Comparison of ENCODE assay signal across 30 mouse cellular contexts in the genomic region with DNA sequence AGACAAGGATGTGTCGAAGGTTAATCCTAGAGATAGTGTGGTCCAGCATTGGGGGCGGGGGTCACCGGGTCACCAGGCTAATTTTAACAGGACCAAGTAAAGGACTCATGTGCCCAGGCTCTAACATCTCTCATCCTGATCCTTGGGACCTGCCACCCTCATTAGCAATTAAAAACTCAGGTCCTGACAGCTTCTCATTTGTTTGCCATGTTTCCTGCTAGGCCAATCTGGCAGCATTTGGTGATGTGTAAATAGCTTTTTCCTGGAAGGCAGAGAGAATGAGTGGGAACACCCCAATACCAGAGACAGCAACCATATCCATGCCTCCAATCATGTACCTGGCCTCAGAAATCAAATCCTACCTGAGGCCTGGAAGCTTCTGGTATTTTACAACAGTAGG. TPM values are rescaled to one million over a fixed set of nuclear protein-coding genes. Genes with fewer than 3 reads are reported as not detected.
DNase-seq lines count a peak whose midpoint lies in the region; ATAC-seq and TF ChIP-seq lines count a peak whose summit lies in the region.
"Had no signal": no experiment of that assay in that cellular context is flagged by ENCODE, and none has a peak within 500 bp of the region (broad histone marks: within the 10 kb centered on the region; RNA-seq: fewer than 3 reads in every experiment).

No protein-coding gene starts in this region.

- H3K4me3 ChIP-seq in forebrain, embryonic 15.5 days = no peak overlapping the region
- no peak overlapping the region for H3K4me3 ChIP-seq in forebrain, embryonic 10.5 days
- no peak overlapping the region for H3K4me3 ChIP-seq in midbrain, embryonic 11.5 days (ENCODE audit: low read depth, low read length)
- no peak overlapping the region for H3K4me3 ChIP-seq in midbrain, embryonic 10.5 days
- H3K4me3 ChIP-seq in stomach, postnatal 0 days (ENCODE audit: low read depth, low read length) = no peak overlapping the region
- H3K4me3 ChIP-seq: embryonic facial prominence, embryonic 10.5 days; embryonic facial prominence, embryonic 13.5 days; heart, embryonic 12.5 days; heart, embryonic 15.5 days had no signal

- intact Hi-C loops in left cerebral cortex, postnatal 25 days (cut with DNase I) = no loop called here

- no peaks in the 10 kb centered on the region for H3K27me3 ChIP-seq in forebrain, embryonic 15.5 days
- no peaks in the 10 kb centered on the region for H3K27me3 ChIP-seq in forebrain, embryonic 10.5 days (ENCODE audit: poor library complexity, severe bottlenecking)
- no peaks in the 10 kb centered on the region for H3K27me3 ChIP-seq in midbrain, embryonic 11.5 days (ENCODE audit: control insufficient read depth, insufficient read depth, low read length)
- H3K27me3 ChIP-seq in midbrain, embryonic 10.5 days (ENCODE audit: low read depth, poor library complexity, severe bottlenecking) = no peaks in the 10 kb centered on the region
- H3K27me3 ChIP-seq in stomach, postnatal 0 days (ENCODE audit: control insufficient read depth, insufficient read depth, low read length) = no peaks in the 10 kb centered on the region
- H3K27me3 ChIP-seq: embryonic facial prominence, embryonic 13.5 days; heart, embryonic 12.5 days; heart, embryonic 15.5 days had no signal

- peak; percentile 58 for DNase-seq in cerebellum, postnatal 10 days
- no peak for DNase-seq in cerebellum, adult 18-20 months
- DNase-seq in forebrain, embryonic 10.5 days (ENCODE audit: extremely low spot score, low spot score) = no peak
- peak; percentile 81 for DNase-seq in midbrain, embryonic 11.5 days (ENCODE audit: low spot score, missing footprints)
- DNase-seq in midbrain, embryonic 10.5 days (ENCODE audit: low spot score) = no peak
- DNase-seq in stomach, postnatal 0 days (ENCODE audit: low spot score) = no peak
- DNase-seq in left cerebral cortex, postnatal 25 days (ENCODE audit: low spot score in 2 of 2) = no peak
- DNase-seq: adrenal gland, adult 8-10 months; adrenal gland, postnatal 25 days; cerebellum, adult 2 months; cerebellum, adult 9-11 months; cerebellum, postnatal 36 days; embryo, embryonic 11 days; gastrocnemius, postnatal 25 days; heart, adult 18-20 months; heart, postnatal 10 days; heart, postnatal 36 days had no signal

- H3K4me1 ChIP-seq in forebrain, embryonic 15.5 days = peaks cover 52% of the 10 kb centered on the region
- H3K4me1 ChIP-seq in forebrain, embryonic 10.5 days = peaks cover 28% of the 10 kb centered on the region
- peaks cover 8% of the 10 kb centered on the region; the same call in 1 of the 2 replicates for H3K4me1 ChIP-seq in midbrain, embryonic 11.5 days (ENCODE audit: control insufficient read depth, insufficient read depth, low read length)
- H3K4me1 ChIP-seq in midbrain, embryonic 10.5 days = peaks cover 44% of the 10 kb centered on the region
- H3K4me1 ChIP-seq in stomach, postnatal 0 days (replicated peaks; ENCODE audit: control insufficient read depth, insufficient read depth) = no peaks in the 10 kb centered on the region
- H3K4me1 ChIP-seq: embryonic facial prominence, embryonic 13.5 days had no signal

- no peak for TF ChIP-seq EP300 in stomach, postnatal 0 days (optimal IDR thresholded peaks at IDR 0.05)

- ATAC-seq in forebrain, embryonic 15.5 days (replicated peaks) = no peak
- ATAC-seq in midbrain, embryonic 11.5 days (ENCODE audit: low FRiP score) = no peak
- no peak for ATAC-seq in stomach, postnatal 0 days (ENCODE audit: low FRiP score, low TSS enrichment)
- ATAC-seq: activated CD4-positive, CD25-positive, alpha-beta regulatory T cell, adult 4 months; intestine, postnatal 0 days had no signal

- H3K9ac ChIP-seq in forebrain, embryonic 15.5 days (replicated peaks) = no peak overlapping the region
- no peak overlapping the region for H3K9ac ChIP-seq in midbrain, embryonic 11.5 days (ENCODE audit: low read length)
- H3K9ac ChIP-seq in stomach, postnatal 0 days (ENCODE audit: low read length) = no peak overlapping the region
- H3K9ac ChIP-seq: embryonic facial prominence, embryonic 13.5 days; heart, embryonic 12.5 days; heart, embryonic 15.5 days; hindbrain, embryonic 14.5 days had no signal

- TF ChIP-seq CTCF in stomach, postnatal 0 days (IDR thresholded peaks at IDR 0.05; ENCODE audit: low read depth) = no peak

- no peak overlapping the region for H3K4me2 ChIP-seq in forebrain, embryonic 15.5 days (replicated peaks)
- H3K4me2 ChIP-seq in midbrain, embryonic 11.5 days = no peak overlapping the region
- no peak overlapping the region for H3K4me2 ChIP-seq in stomach, postnatal 0 days (replicated peaks; ENCODE audit: low read depth)
- H3K4me2 ChIP-seq: embryonic facial prominence, embryonic 13.5 days; heart, embryonic 12.5 days; heart, embryonic 15.5 days; hindbrain, embryonic 14.5 days had no signal

- H3K36me3 ChIP-seq in forebrain, embryonic 15.5 days = peaks cover 16% of the 10 kb centered on the region
- peaks cover 99% of the 10 kb centered on the region for H3K36me3 ChIP-seq in forebrain, embryonic 10.5 days (replicated peaks)
- peaks cover 16% of the 10 kb centered on the region for H3K36me3 ChIP-seq in midbrain, embryonic 11.5 days (ENCODE audit: control insufficient read depth, insufficient read depth, low read length)
- H3K36me3 ChIP-seq in midbrain, embryonic 10.5 days = peaks cover 100% of the 10 kb centered on the region
- peaks cover 32% of the 10 kb centered on the region for H3K36me3 ChIP-seq in stomach, postnatal 0 days (ENCODE audit: control insufficient read depth, insufficient read depth, low read length)

- peak overlapping the region; percentile 77 for H3K27ac ChIP-seq in forebrain, embryonic 15.5 days (replicated peaks)
- no peak overlapping the region for H3K27ac ChIP-seq in forebrain, embryonic 10.5 days
- no peak overlapping the region for H3K27ac ChIP-seq in midbrain, embryonic 11.5 days (ENCODE audit: low read depth, low read length)
- no peak overlapping the region for H3K27ac ChIP-seq in midbrain, embryonic 10.5 days (replicated peaks)
- 0 out of 2 replicates have a peak overlapping the region, but pooled peaks have one; percentile 45 for H3K27ac ChIP-seq in stomach, postnatal 0 days (replicated peaks)
- H3K27ac ChIP-seq: embryonic facial prominence, embryonic 10.5 days; embryonic facial prominence, embryonic 13.5 days; heart, embryonic 15.5 days; hindbrain, embryonic 14.5 days had no signal

- 79% methylated on average over 3 of the region's 3 CpGs for WGBS in forebrain, embryonic 15.5 days
- WGBS in forebrain, embryonic 10.5 days = 89% methylated on average over 3 of the region's 3 CpGs
- 69% methylated on average over 3 of the region's 3 CpGs for WGBS in midbrain, embryonic 11.5 days
- 76% methylated on average over 3 of the region's 3 CpGs for whole genome bisulfite sequencing in midbrain, embryonic 10.5 days
- WGBS in stomach, postnatal 0 days = 64% methylated on average over 3 of the region's 3 CpGs

- H3K9me3 ChIP-seq in forebrain, embryonic 15.5 days = no peaks in the 10 kb centered on the region
- H3K9me3 ChIP-seq in forebrain, embryonic 10.5 days = no peaks in the 10 kb centered on the region
- H3K9me3 ChIP-seq in midbrain, embryonic 11.5 days (ENCODE audit: control insufficient read depth, low read length) = no peaks in the 10 kb centered on the region
- no peaks in the 10 kb centered on the region for H3K9me3 ChIP-seq in midbrain, embryonic 10.5 days (replicated peaks)
- H3K9me3 ChIP-seq in stomach, postnatal 0 days (ENCODE audit: control insufficient read depth, low read length) = no peaks in the 10 kb centered on the region
- H3K9me3 ChIP-seq: embryonic facial prominence, embryonic 10.5 days; embryonic facial prominence, embryonic 13.5 days; heart, embryonic 12.5 days; heart, embryonic 15.5 days had no signal

RNA-seq across cellular contexts. Expression of gene Ccnd2, which starts 20.0 kb away (rescaled TPM):
- 1,282 and 1,421 TPM in 2 replicates for polyA plus RNA-seq in forebrain, embryonic 15.5 days (2015; fragmentation: Nextera tagmentation; extraction: Ambion mirVana)
- polyA plus RNA-seq in forebrain, embryonic 10.5 days (2016; fragmentation: Nextera tagmentation; extraction: Ambion mirVana) = 997 and 1,058 TPM in 2 replicates
- 1,627 and 1,717 TPM in 2 replicates for polyA plus RNA-seq in midbrain, embryonic 11.5 days (2014; fragmentation: Nextera tagmentation; extraction: Ambion mirVana)
- 1,714 and 1,799 TPM in 2 replicates for polyA plus RNA-seq in midbrain, embryonic 10.5 days (2016; fragmentation: Nextera tagmentation; extraction: Ambion mirVana)
- polyA plus RNA-seq in stomach, postnatal 0 days (2015; fragmentation: Nextera tagmentation; extraction: Ambion mirVana) = 433 and 478 TPM in 2 replicates
- 10 to 100 TPM; 97.7 to 97.9 TPM for total RNA-seq in left cerebral cortex, postnatal 25 days (2021)

RNA-seq across cellular contexts. Expression of gene Tigar, which starts 22.6 kb away (rescaled TPM):
- 9.2 and 10.0 TPM in 2 replicates for polyA plus RNA-seq in forebrain, embryonic 15.5 days (2015; fragmentation: Nextera tagmentation; extraction: Ambion mirVana)
- polyA plus RNA-seq in forebrain, embryonic 10.5 days (2016; fragmentation: Nextera tagmentation; extraction: Ambion mirVana) = 7.1 and 7.3 TPM in 2 replicates
- 5.8 and 6.9 TPM in 2 replicates for polyA plus RNA-seq in midbrain, embryonic 11.5 days (2014; fragmentation: Nextera tagmentation; extraction: Ambion mirVana)
- 6.8 and 8.7 TPM in 2 replicates for polyA plus RNA-seq in midbrain, embryonic 10.5 days (2016; fragmentation: Nextera tagmentation; extraction: Ambion mirVana)
- polyA plus RNA-seq in stomach, postnatal 0 days (2015; fragmentation: Nextera tagmentation; extraction: Ambion mirVana) = 4.1 and 5.2 TPM in 2 replicates
- total RNA-seq in left cerebral cortex, postnatal 25 days (2021) = 10 to 100 TPM; 23.6 to 25.9 TPM

RNA-seq across cellular contexts. Expression of gene Fgf23, which starts 59.2 kb away (rescaled TPM):
- 0.09 and 0.10 TPM in 2 replicates for polyA plus RNA-seq in forebrain, embryonic 15.5 days (2015; fragmentation: Nextera tagmentation; extraction: Ambion mirVana)
- polyA plus RNA-seq in forebrain, embryonic 10.5 days (2016; fragmentation: Nextera tagmentation; extraction: Ambion mirVana) = 0.14 TPM in 1 of 2 replicates, not detected in the other
- 0.11 TPM in 1 of 2 replicates, not detected in the other for polyA plus RNA-seq in midbrain, embryonic 11.5 days (2014; fragmentation: Nextera tagmentation; extraction: Ambion mirVana)
- polyA plus RNA-seq in midbrain, embryonic 10.5 days (2016; fragmentation: Nextera tagmentation; extraction: Ambion mirVana) = 0.14 TPM in 1 of 2 replicates, not detected in the other
- not detected in 2 replicates for polyA plus RNA-seq in stomach, postnatal 0 days (2015; fragmentation: Nextera tagmentation; extraction: Ambion mirVana)
- under 1 TPM; 0.32 to 0.71 TPM for total RNA-seq in left cerebral cortex, postnatal 25 days (2021)
- total RNA-seq: adrenal gland, adult 8-10 months; adrenal gland, postnatal 25 days; ES-E14; gastrocnemius, adult 8-10 months; gastrocnemius, postnatal 25 days; heart, adult 18-20 months; heart, postnatal 10 days had no signal
- polyA plus RNA-seq: activated CD4-positive, CD25-positive, alpha-beta regulatory T cell, adult 4 months; gonadal fat pad, adult 2 months; hindbrain, embryonic 11.5 days; intestine, embryonic 14.5 days; intestine, postnatal 0 days had no signal

Comparison
In these comparisons a context has a peak if more than half of its experiments do, and no peak if none do; other contexts are left out.
1. DNase-seq: peak in cerebellum, postnatal 10 days (2 of 2) and midbrain, embryonic 11.5 days (single experiment); none in cerebellum, adult 18-20 months (0 of 2), forebrain, embryonic 10.5 days (single experiment), midbrain, embryonic 10.5 days (single experiment), stomach, postnatal 0 days (single experiment) and left cerebral cortex, postnatal 25 days (0 of 2).
2. H3K27ac ChIP-seq: peak in forebrain, embryonic 15.5 days (single experiment) and stomach, postnatal 0 days (single experiment); none in forebrain, embryonic 10.5 days (single experiment), midbrain, embryonic 11.5 days (single experiment) and midbrain, embryonic 10.5 days (single experiment).